Mouse (Mus musculus) stomach, embryonic 15.5 days (tissue): Measurements from ENCODE around the gene Tuft1. TPM values are rescaled to one million over a fixed set of nuclear protein-coding genes. Genes with fewer than 3 reads are reported as not detected.

Source experiments
- ATAC-seq: fragments of 200-750 bp; cut with Nextera tagmentation; 2 replicates; pipeline ENCODE4 v1.8.0; 2017; ENCODE audit warnings: low read depth, moderate number of reproducible peaks, moderate TSS enrichment; ENCODE audit not compliant: insufficient read depth, low FRiP score
- H3K27ac ChIP-seq: fragments of 300-500 bp; sonication (generic); 2 replicates; pipeline ENCODE4 v1.5.1; 2015; ENCODE audit warnings: mild to moderate bottlenecking, inconsistent platforms
- H3K27me3 ChIP-seq: fragments of 300-500 bp; sonication (generic); replicated peaks from 2 replicates; pipeline ENCODE4 v1.6.1; 2015; ENCODE audit warnings: inconsistent platforms
- H3K36me3 ChIP-seq: fragments of 300-500 bp; sonication (generic); 2 replicates; pipeline ENCODE4 v1.6.1; 2015; ENCODE audit warnings: inconsistent platforms
- H3K4me1 ChIP-seq: fragments of 300-500 bp; sonication (generic); 2 replicates; pipeline ENCODE4 v1.6.1; 2015; ENCODE audit warnings: inconsistent platforms
- H3K4me2 ChIP-seq: fragments of 300-500 bp; sonication (generic); 2 replicates; pipeline ENCODE4 v1.6.1; 2015; ENCODE audit warnings: mild to moderate bottlenecking, inconsistent platforms
- H3K4me3 ChIP-seq: fragments of 300-500 bp; sonication (generic); replicated peaks from 2 replicates; pipeline ENCODE4 v1.5.1; 2015; ENCODE audit warnings: inconsistent platforms
- H3K9ac ChIP-seq: fragments of 300-500 bp; sonication (generic); 2 replicates; pipeline ENCODE4 v1.6.1; 2015; ENCODE audit warnings: inconsistent platforms
- H3K9me3 ChIP-seq: fragments of 300-500 bp; sonication (generic); 2 replicates; pipeline ENCODE4 v1.6.1; 2016; ENCODE audit warnings: inconsistent platforms
- WGBS: fragments of 180-500 bp; shearing (Covaris S2); methylation state at CpG from one replicate; pipeline ENCODE4 v1.1.7; 2015; 5-methylcytosine and 5-hydroxymethylcytosine counted together
- polyA plus RNA-seq: library from polyadenylated mRNA; unstranded; fragments of >200 nt; fragmentation: Nextera tagmentation; extraction: Ambion mirVana; gene quantifications from 2 replicates; pipeline ENCODE4 v1.2.1, GENCODE M21; 2015

Gene Tuft1
- polyA plus RNA-seq, 1 experiment from 2014 or later, result 13.7 TPM

GRCm38 (mm10) chr3:94613258-94613878 is 45.3 kb downstream of the Tuft1 start:
- no peak overlapping the region for H3K27ac ChIP-seq
- H3K4me1 ChIP-seq, result no peaks in the 10 kb centered on the region

GRCm38 (mm10) chr3:94612274-94612673 is 46.4 kb downstream of the Tuft1 start:
- Histone ChIP-seq H3K9me3 (no peaks in the 10 kb centered on the region), H3K4me1 (no peaks in the 10 kb centered on the region), H3K9ac (no peak overlapping the region), H3K4me2 (no peak overlapping the region), H3K27me3 (no peaks in the 10 kb centered on the region), H3K27ac (no peak overlapping the region), H3K36me3 (no peaks in the 10 kb centered on the region), H3K4me3 (no peak overlapping the region)
- 83% methylated on average over 1 of the region's 1 CpGs for WGBS
- ATAC-seq, result no peak

More at GRCm38 (mm10) chr3:94613258-94613878, 45.3 kb downstream of the Tuft1 start:
- Histone ChIP-seq H3K27me3 (no peaks in the 10 kb centered on the region), H3K4me2 (no peak overlapping the region), H3K9me3 (no peaks in the 10 kb centered on the region), H3K9ac (no peak overlapping the region), H3K4me3 (no peak overlapping the region), H3K36me3 (no peaks in the 10 kb centered on the region)
- 79% methylated on average over 7 of the region's 7 CpGs for WGBS
- ATAC-seq, result no peak

- Histone ChIP-seq H3K36me3 (no peaks in the 10 kb centered on the region), H3K27ac (no peak overlapping the region), H3K9ac (no peak overlapping the region), H3K4me1 (no peaks in the 10 kb centered on the region), H3K27me3 (no peaks in the 10 kb centered on the region), H3K4me3 (no peak overlapping the region), H3K9me3 (no peaks in the 10 kb centered on the region), H3K4me2 (no peak overlapping the region)
- WGBS, result 68% methylated on average over 5 of the region's 5 CpGs
- no peak for ATAC-seq
These were observed 46.8 kb downstream of the Tuft1 start for GRCm38 (mm10) chr3:94611834-94612233.

- H3K27ac ChIP-seq, result no peak overlapping the region; the same call in 1 of the 2 replicates
- no peak overlapping the region for H3K9ac ChIP-seq
- H3K4me1 ChIP-seq, result no peaks in the 10 kb centered on the region
- H3K36me3 ChIP-seq, result no peaks in the 10 kb centered on the region
- no peaks in the 10 kb centered on the region for H3K9me3 ChIP-seq
- no peak overlapping the region for H3K4me2 ChIP-seq
- H3K4me3 ChIP-seq, result no peak overlapping the region
- 42% methylated on average over 4 of the region's 4 CpGs for WGBS
- no peaks in the 10 kb centered on the region for H3K27me3 ChIP-seq
- no peak for ATAC-seq
These were observed 47.3 kb downstream of the Tuft1 start for GRCm38 (mm10) chr3:94611343-94611742.

- Histone ChIP-seq H3K9me3 (no peaks in the 10 kb centered on the region), H3K9ac (no peak overlapping the region), H3K4me1 (no peaks in the 10 kb centered on the region), H3K4me3 (no peak overlapping the region), H3K27me3 (no peaks in the 10 kb centered on the region), H3K4me2 (no peak overlapping the region), H3K36me3 (no peaks in the 10 kb centered on the region), H3K27ac (0 out of 2 replicates have a peak overlapping the region, but pooled peaks have one; percentile 7)
- 83% methylated on average over 2 of the region's 2 CpGs for WGBS
- no peak for ATAC-seq
These were observed 48.1 kb downstream of the Tuft1 start for GRCm38 (mm10) chr3:94610581-94610980.

- no peak overlapping the region for H3K4me3 ChIP-seq
- no peaks in the 10 kb centered on the region for H3K9me3 ChIP-seq
- no peaks in the 10 kb centered on the region for H3K36me3 ChIP-seq
- no peak overlapping the region for H3K27ac ChIP-seq
- no peak for ATAC-seq
- 80% methylated on average over 3 of the region's 3 CpGs for whole genome bisulfite sequencing
- no peak overlapping the region for H3K4me2 ChIP-seq
- no peaks in the 10 kb centered on the region for H3K27me3 ChIP-seq
- H3K4me1 ChIP-seq, result no peaks in the 10 kb centered on the region
- H3K9ac ChIP-seq, result no peak overlapping the region
These were observed 49.1 kb downstream of the Tuft1 start for GRCm38 (mm10) chr3:94609621-94610020.

GRCm38 (mm10) chr3:94601959-94602358 is 56.7 kb downstream of the Tuft1 start:
- no peak overlapping the region for H3K9ac ChIP-seq
- no peak for ATAC-seq
- H3K9me3 ChIP-seq, result no peaks in the 10 kb centered on the region
- no peaks in the 10 kb centered on the region for H3K4me1 ChIP-seq
- no peak overlapping the region for H3K27ac ChIP-seq
- H3K4me3 ChIP-seq, result no peak overlapping the region
- no peaks in the 10 kb centered on the region for H3K27me3 ChIP-seq
- WGBS, result 1% methylated on average over 4 of the region's 4 CpGs
- H3K4me2 ChIP-seq, result no peak overlapping the region
- H3K36me3 ChIP-seq, result no peaks in the 10 kb centered on the region

GRCm38 (mm10) chr3:94597224-94597779 is 61.4 kb downstream of the Tuft1 start:
- Histone ChIP-seq H3K27ac (no peak overlapping the region), H3K4me3 (no peak overlapping the region)
- WGBS, result 31% methylated on average over 3 of the region's 3 CpGs

GRCm38 (mm10) chr3:94595871-94596287 is 62.8 kb downstream of the Tuft1 start:
- no peak for ATAC-seq
- 83% methylated on average over 6 of the region's 6 CpGs for WGBS
- Histone ChIP-seq H3K4me3 (no peak overlapping the region), H3K27ac (no peak overlapping the region), H3K36me3 (no peaks in the 10 kb centered on the region), H3K4me1 (no peaks in the 10 kb centered on the region), H3K27me3 (no peaks in the 10 kb centered on the region), H3K9me3 (no peaks in the 10 kb centered on the region), H3K4me2 (no peak overlapping the region), H3K9ac (no peak overlapping the region)

More at GRCm38 (mm10) chr3:94597224-94597779, 61.4 kb downstream of the Tuft1 start:
- H3K9me3 ChIP-seq, result no peaks in the 10 kb centered on the region
- H3K9ac ChIP-seq, result no peak overlapping the region
- no peak overlapping the region for H3K4me2 ChIP-seq
- H3K4me1 ChIP-seq, result no peaks in the 10 kb centered on the region
- no peaks in the 10 kb centered on the region for H3K36me3 ChIP-seq
- ATAC-seq, result no peak
- no peaks in the 10 kb centered on the region for H3K27me3 ChIP-seq

GRCm38 (mm10) chr3:94591066-94591465 is 67.6 kb downstream of the Tuft1 start:
- Histone ChIP-seq H3K36me3 (no peaks in the 10 kb centered on the region), H3K4me2 (no peak overlapping the region), H3K4me1 (no peaks in the 10 kb centered on the region), H3K27me3 (no peaks in the 10 kb centered on the region), H3K9ac (no peak overlapping the region), H3K4me3 (no peak overlapping the region), H3K27ac (no peak overlapping the region), H3K9me3 (no peaks in the 10 kb centered on the region)
- ATAC-seq, result no peak
- 79% methylated on average over 5 of the region's 5 CpGs for WGBS

GRCm38 (mm10) chr3:94587962-94588361 is 70.7 kb downstream of the Tuft1 start:
- Histone ChIP-seq H3K9ac (no peak overlapping the region), H3K9me3 (no peaks in the 10 kb centered on the region), H3K36me3 (no peaks in the 10 kb centered on the region), H3K27ac (no peak overlapping the region), H3K4me3 (no peak overlapping the region), H3K4me1 (no peaks in the 10 kb centered on the region), H3K27me3 (no peaks in the 10 kb centered on the region), H3K4me2 (no peak overlapping the region)
- no peak for ATAC-seq
- 65% methylated on average over 5 of the region's 5 CpGs for WGBS

GRCm38 (mm10) chr3:94582944-94583343 is 75.7 kb downstream of the Tuft1 start:
- no peak overlapping the region for H3K4me2 ChIP-seq
- no peaks in the 10 kb centered on the region for H3K36me3 ChIP-seq
- no peak for ATAC-seq
- H3K27ac ChIP-seq, result no peak overlapping the region
- peaks cover 10% of the 10 kb centered on the region; the same call in 1 of the 2 replicates for H3K4me1 ChIP-seq
- peak overlapping the region; percentile 95 for H3K4me3 ChIP-seq
- WGBS, result 71% methylated on average over 7 of the region's 7 CpGs
- no peaks in the 10 kb centered on the region for H3K27me3 ChIP-seq
- H3K9ac ChIP-seq, result no peak overlapping the region
- H3K9me3 ChIP-seq, result no peaks in the 10 kb centered on the region
